Mouse (Mus musculus) hindbrain, postnatal 0 days (tissue): ENCODE results near the gene Dapk1. TPM values are rescaled to one million over a fixed set of nuclear protein-coding genes. Genes with fewer than 3 reads are reported as not detected.

Experiments
- ATAC-seq: fragments of 200-750 bp; cut with Nextera tagmentation; 2 replicates; pipeline ENCODE4 v1.8.0; 2017; ENCODE audit warnings: mild to moderate bottlenecking, moderate TSS enrichment, moderate library complexity
- DNase-seq: peaks from one replicate; pipeline ENCODE4 v3.0.0-alpha.2; 2015; ENCODE audit warnings: low spot score
- H3K27ac ChIP-seq: fragments of 300-500 bp; sonication (generic); 2 replicates; pipeline ENCODE4 v1.5.1; 2014; ENCODE audit warnings: mild to moderate bottlenecking
- H3K27me3 ChIP-seq: fragments of 300-500 bp; sonication (generic); 2 replicates; pipeline ENCODE4 v1.6.1; 2014; ENCODE audit warnings: low read length, mixed read lengths; ENCODE audit not compliant: insufficient read depth
- H3K36me3 ChIP-seq: fragments of 300-500 bp; sonication (generic); 2 replicates; pipeline ENCODE4 v1.6.1; 2014; ENCODE audit warnings: low read length, mixed read lengths; ENCODE audit not compliant: insufficient read depth
- H3K4me1 ChIP-seq: fragments of 300-500 bp; sonication (generic); 2 replicates; pipeline ENCODE4 v1.6.1; 2014; ENCODE audit warnings: antibody characterized with exemption, low read length, mixed read lengths; ENCODE audit not compliant: insufficient read depth
- H3K4me2 ChIP-seq: fragments of 300-500 bp; sonication (generic); 2 replicates; pipeline ENCODE4 v1.6.1; 2014; ENCODE audit warnings: low read depth, mild to moderate bottlenecking, low read length, moderate library complexity, mixed read lengths
- H3K4me3 ChIP-seq: fragments of 300-500 bp; sonication (generic); 2 replicates; pipeline ENCODE4 v1.5.1; 2014; ENCODE audit warnings: low read length
- H3K9ac ChIP-seq: fragments of 300-500 bp; sonication (generic); replicated peaks from 2 replicates; pipeline ENCODE4 v1.6.1; 2014; ENCODE audit warnings: mild to moderate bottlenecking, low read length, moderate library complexity, mixed read lengths
- H3K9me3 ChIP-seq: fragments of 300-500 bp; sonication (generic); 2 replicates; pipeline ENCODE4 v1.6.1; 2016; ENCODE audit warnings: low read length, mixed read lengths
- CTCF ChIP-seq: IDR thresholded peaks from 2 replicates; pipeline ENCODE4 v1.5.1; 2016; ENCODE audit warnings: antibody characterized with exemption, control low read depth, low read depth
- WGBS: fragments of 180-500 bp; shearing (Covaris S2); extraction: QIAGEN DNeasy Blood & Tissue Kit; methylation state at CpG from one replicate; pipeline ENCODE4 v1.1.7; 2014; 5-methylcytosine and 5-hydroxymethylcytosine counted together
- polyA plus RNA-seq: library from polyadenylated mRNA; unstranded; fragments of >200 nt; fragmentation: Nextera tagmentation; extraction: Ambion mirVana; gene quantifications from 2 replicates; pipeline ENCODE4 v1.2.1, GENCODE M21; 2015
- total RNA-seq: library from RNA; depleted of rRNA; stranded (reverse); fragments of >200 nt; gene quantifications from 2 replicates; pipeline ENCODE4 v1.2.3, GENCODE M21; 2014

Dapk1 gene
- total and polyA plus RNA-seq, 2 experiments from 2014 or later, result 25.7 to 63.1 TPM

GRCm38 (mm10) chr13:60644457-60644889 is 42.7 kb downstream of the Dapk1 start:
- H3K4me2 ChIP-seq, result no peak overlapping the region
- no peak for DNase-seq
- no peak overlapping the region for H3K9ac ChIP-seq
- 82% methylated on average over 5 of the region's 5 CpGs for WGBS
- no peak for TF ChIP-seq CTCF
- H3K4me3 ChIP-seq, result no peak overlapping the region
- no peaks in the 10 kb centered on the region for H3K36me3 ChIP-seq
- no peak for ATAC-seq
- no peaks in the 10 kb centered on the region for H3K27me3 ChIP-seq
- H3K9me3 ChIP-seq, result no peaks in the 10 kb centered on the region
- H3K27ac ChIP-seq, result no peak overlapping the region
- no peaks in the 10 kb centered on the region for H3K4me1 ChIP-seq

GRCm38 (mm10) chr13:60646791-60647190 is 45.0 kb downstream of the Dapk1 start:
- no peak for DNase-seq
- 98% methylated on average over 3 of the region's 3 CpGs for WGBS
- TF ChIP-seq CTCF, result no peak

GRCm38 (mm10) chr13:60648350-60648749 is 46.6 kb downstream of the Dapk1 start:
- Histone ChIP-seq H3K4me3 (no peak overlapping the region), H3K9me3 (no peaks in the 10 kb centered on the region), H3K4me2 (no peak overlapping the region), H3K27ac (no peak overlapping the region), H3K27me3 (no peaks in the 10 kb centered on the region), H3K36me3 (no peaks in the 10 kb centered on the region), H3K4me1 (no peaks in the 10 kb centered on the region), H3K9ac (no peak overlapping the region)
- DNase-seq, result no peak
- no peak for ATAC-seq
- WGBS, result 89% methylated on average over 5 of the region's 5 CpGs
- TF ChIP-seq CTCF, result no peak

More at GRCm38 (mm10) chr13:60646791-60647190, 45.0 kb downstream of the Dapk1 start:
- Histone ChIP-seq H3K4me1 (no peaks in the 10 kb centered on the region), H3K27ac (no peak overlapping the region), H3K9ac (no peak overlapping the region), H3K36me3 (no peaks in the 10 kb centered on the region), H3K4me3 (no peak overlapping the region), H3K27me3 (no peaks in the 10 kb centered on the region), H3K9me3 (no peaks in the 10 kb centered on the region), H3K4me2 (no peak overlapping the region)
- ATAC-seq, result no peak

GRCm38 (mm10) chr13:60650000-60650399 is 48.3 kb downstream of the Dapk1 start:
- no peak for TF ChIP-seq CTCF
- ATAC-seq, result no peak

GRCm38 (mm10) chr13:60654017-60654565 is 52.3 kb downstream of the Dapk1 start:
- DNase-seq (peak; percentile 55), ATAC-seq (peak; percentile 66)
- 75% methylated on average over 2 of the region's 2 CpGs for WGBS

More at GRCm38 (mm10) chr13:60650000-60650399, 48.3 kb downstream of the Dapk1 start:
- Histone ChIP-seq H3K4me1 (0 out of 2 replicates have a peak, but pooled peaks cover 2% of the 10 kb centered on the region), H3K9ac (no peak overlapping the region), H3K4me2 (no peak overlapping the region), H3K36me3 (no peaks in the 10 kb centered on the region), H3K9me3 (no peaks in the 10 kb centered on the region), H3K27me3 (no peaks in the 10 kb centered on the region), H3K4me3 (no peak overlapping the region), H3K27ac (no peak overlapping the region)
- 81% methylated on average over 11 of the region's 11 CpGs for WGBS
- no peak for DNase-seq

GRCm38 (mm10) chr13:60655246-60655645 is 53.5 kb downstream of the Dapk1 start:
- Histone ChIP-seq H3K27ac (no peak overlapping the region), H3K36me3 (no peaks in the 10 kb centered on the region), H3K9ac (no peak overlapping the region), H3K4me3 (no peak overlapping the region), H3K9me3 (no peaks in the 10 kb centered on the region), H3K27me3 (no peaks in the 10 kb centered on the region), H3K4me1 (peaks cover 8% of the 10 kb centered on the region; the same call in 1 of the 2 replicates), H3K4me2 (no peak overlapping the region)
- TF ChIP-seq CTCF, result no peak
- no peak for DNase-seq
- no peak for ATAC-seq
- 89% methylated on average over 3 of the region's 3 CpGs for WGBS

More at GRCm38 (mm10) chr13:60654017-60654565, 52.3 kb downstream of the Dapk1 start:
- Histone ChIP-seq H3K27ac (peak overlapping the region; percentile 26; the same call in 1 of the 2 replicates), H3K27me3 (no peaks in the 10 kb centered on the region), H3K36me3 (no peaks in the 10 kb centered on the region), H3K4me3 (no peak overlapping the region), H3K9ac (no peak overlapping the region), H3K9me3 (no peaks in the 10 kb centered on the region), H3K4me1 (0 out of 2 replicates have a peak, but pooled peaks cover 2% of the 10 kb centered on the region), H3K4me2 (no peak overlapping the region)
- 0 out of 2 replicates have a peak, but pooled peaks have one; percentile 11 for TF ChIP-seq CTCF

GRCm38 (mm10) chr13:60659600-60659999 is 57.9 kb downstream of the Dapk1 start:
- no peaks in the 10 kb centered on the region for H3K9me3 ChIP-seq
- no peak overlapping the region for H3K4me3 ChIP-seq
- no peak overlapping the region for H3K9ac ChIP-seq
- no peaks in the 10 kb centered on the region for H3K27me3 ChIP-seq
- H3K4me1 ChIP-seq, result peaks cover 14% of the 10 kb centered on the region; the same call in 1 of the 2 replicates
- no peak overlapping the region for H3K27ac ChIP-seq
- DNase-seq, result no peak
- H3K4me2 ChIP-seq, result no peak overlapping the region
- ATAC-seq, result no peak
- 69% methylated on average over 1 of the region's 1 CpGs for WGBS
- H3K36me3 ChIP-seq, result no peaks in the 10 kb centered on the region
- no peak for TF ChIP-seq CTCF
